Mouse (Mus musculus) fat pad, adult 2 months (tissue): ENCODE data around the gene Wdtc1.

ENCODE experiments used
- DNase-seq: peaks from one replicate; pipeline ENCODE4 v3.0.0-alpha.2; 2011; ENCODE audit warnings: low read depth, low spot score; ENCODE audit errors: extremely low read depth

The Wdtc1 gene

DNA sequence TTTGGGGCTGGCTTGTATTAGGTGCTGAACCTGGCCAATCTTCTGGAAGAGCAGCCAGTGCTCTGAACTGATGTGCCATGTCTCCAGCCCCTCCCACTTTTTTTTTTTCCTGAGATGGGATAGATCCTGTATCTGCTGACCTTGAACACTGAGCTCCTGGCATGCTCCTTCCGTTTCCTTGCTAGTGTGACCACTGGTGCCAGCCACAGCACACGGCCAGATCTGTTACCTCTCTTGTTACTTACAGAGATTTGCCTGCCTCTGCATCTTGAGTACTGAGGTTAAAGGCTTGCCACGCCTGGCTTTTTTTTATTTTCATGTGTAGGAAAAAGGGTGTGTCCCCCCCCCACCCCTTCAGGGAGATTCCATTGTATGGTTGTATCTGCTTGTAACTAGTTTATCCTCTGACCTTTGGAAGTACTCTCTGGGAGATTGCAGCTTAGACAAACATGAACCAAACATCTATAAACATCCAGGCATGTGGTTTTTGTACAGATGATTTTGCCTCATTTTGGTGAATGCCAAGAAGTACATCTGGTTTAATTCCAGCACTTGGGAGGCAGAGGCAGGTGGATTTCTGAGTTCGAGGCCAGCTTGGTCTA lies 66.7 kb downstream of the Wdtc1 start:
- DNase-seq, result no peak

DNA sequence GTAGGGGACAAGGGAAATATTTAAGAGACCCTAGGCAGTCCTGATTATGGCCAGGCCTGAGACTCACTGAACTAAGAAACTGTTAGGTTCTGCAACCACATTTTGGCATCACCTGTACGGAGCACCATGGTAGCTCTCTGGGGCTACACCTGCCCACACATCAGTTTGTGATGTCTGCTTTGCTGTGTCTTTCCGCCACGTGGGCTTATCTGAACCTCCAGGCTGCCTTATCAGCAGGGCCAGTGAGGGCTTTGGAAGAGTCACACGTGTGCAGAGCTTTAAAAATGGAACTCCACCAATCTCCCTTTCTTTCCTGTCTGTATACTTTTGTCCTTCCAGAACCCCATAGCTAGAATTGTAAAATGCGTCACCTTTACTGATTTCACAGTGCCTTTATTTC lies 67.3 kb downstream of the Wdtc1 start:
- DNase-seq, result no peak

DNA sequence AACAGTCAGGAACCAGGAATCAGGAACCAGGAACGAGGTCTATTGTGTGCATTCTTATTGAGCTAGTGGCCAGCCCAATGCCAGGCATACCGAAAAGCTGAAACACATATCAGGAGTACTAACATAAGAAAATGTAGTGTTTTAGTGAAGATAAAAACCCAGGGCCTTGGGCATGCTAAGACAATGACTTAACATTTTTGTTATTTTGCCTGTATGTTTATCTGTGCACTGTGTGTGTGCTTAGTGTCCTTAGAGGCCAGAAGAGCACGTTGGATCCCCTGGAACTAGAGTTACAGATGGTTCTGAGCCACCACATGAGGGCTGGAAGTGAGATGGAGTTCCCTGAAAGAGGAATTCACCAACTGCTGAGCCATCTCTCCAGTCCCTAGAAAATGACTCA lies 68.0 kb downstream of the Wdtc1 start:
- DNase-seq, result no peak

DNA sequence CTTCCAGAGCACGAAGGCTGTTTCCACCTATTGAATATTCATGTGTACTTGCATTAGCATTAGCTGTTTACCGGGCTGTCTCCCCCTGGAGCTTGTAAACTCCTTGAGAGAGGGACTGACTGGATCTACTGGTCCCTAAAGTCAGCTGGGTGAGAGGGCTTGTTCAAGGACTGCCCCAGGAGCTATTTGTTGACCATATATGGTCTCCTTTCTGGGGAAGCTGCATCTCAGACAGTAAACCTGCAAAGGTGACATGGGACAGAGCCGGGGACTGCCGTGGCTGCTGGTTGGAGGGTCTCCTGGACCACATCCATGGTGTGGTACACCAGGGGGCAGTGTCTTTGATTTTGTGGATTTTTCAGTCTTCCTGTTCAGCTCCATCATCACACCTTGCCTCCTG lies 70.6 kb downstream of the Wdtc1 start:
- DNase-seq, result no peak

DNA sequence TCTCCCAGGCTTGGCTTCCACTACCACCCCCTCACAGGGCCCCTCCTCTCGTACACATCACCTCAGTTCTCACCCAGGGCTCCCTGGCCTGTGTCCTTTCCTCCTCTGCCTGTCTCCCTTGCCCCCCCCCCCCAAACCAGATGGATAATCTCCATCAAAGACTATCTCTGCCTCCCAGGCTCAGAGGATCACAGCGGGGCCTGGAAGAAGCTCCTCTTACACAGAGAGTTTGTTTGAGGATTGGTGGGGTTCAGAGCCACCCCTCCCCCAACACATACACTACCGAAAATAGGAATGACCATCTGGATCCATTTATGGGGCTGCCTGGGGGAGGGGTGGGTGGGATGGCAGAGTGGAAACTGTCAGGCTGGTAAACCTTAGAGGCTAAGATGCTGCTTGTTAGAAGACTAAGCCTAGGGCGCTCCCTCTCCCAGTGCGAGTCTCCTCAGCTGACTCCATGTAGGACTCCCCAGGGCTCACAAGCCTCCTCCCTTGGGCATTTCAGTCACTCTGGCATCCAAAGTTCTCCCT lies 71.3 kb downstream of the Wdtc1 start:
- no peak for DNase-seq

DNA sequence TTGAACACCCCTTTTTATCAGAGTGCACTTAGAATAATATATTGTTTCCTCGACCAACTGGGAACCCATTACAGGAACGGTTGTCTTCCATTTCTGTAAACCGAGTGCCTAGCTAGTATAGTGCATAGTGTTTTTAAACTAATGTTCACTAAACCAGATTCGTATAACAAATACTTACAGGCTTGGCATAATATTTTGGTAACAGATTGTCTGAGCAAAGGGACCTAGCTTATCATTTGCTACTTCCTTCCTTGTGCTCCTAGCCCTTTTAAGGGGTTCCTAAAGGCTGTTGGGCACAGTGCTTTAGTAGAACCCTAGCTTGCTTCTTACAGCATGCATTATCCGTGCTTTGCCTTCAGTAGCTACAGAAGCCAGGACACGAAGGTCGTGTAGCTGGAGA lies 71.8 kb downstream of the Wdtc1 start:
- no peak for DNase-seq

DNA sequence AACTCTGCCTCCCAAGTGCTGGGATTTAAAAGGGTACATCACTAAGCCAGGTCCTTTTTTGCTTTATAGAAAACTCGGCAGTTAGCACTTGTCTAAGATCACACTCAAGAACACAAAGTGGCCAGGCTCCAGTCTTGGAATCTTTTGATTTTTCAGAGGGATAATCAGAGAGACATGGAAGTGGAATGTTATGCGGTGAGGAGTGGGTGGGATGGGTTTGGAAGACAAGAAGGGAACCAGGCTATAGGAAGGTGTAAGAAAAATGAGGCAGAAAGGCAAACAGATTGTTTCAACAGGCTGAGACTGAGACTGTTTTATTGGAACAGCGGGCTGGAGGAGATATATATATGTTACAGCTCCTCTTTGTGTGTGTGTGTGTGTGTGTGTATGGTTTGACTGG lies 74.8 kb downstream of the Wdtc1 start:
- no peak for DNase-seq

DNA sequence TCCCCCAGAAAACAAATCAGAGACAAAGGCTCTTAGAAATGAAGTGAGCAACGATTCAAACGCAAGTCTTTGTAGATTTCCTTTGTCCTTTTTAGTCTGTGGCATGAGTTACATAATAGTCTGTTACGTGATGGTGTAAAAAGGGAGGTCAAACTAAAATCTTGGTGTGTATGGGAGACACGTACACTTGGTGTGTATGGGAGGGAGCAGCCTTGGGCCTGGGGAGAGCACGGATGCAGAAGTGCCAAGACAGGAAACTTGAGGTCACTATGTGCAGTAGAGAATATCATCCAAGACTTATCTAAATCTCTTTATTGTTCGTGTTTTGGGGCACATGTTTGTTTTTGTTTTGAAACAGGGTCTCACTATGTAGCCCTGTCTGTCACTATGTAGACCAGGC lies 75.2 kb downstream of the Wdtc1 start:
- DNase-seq, result no peak

DNA sequence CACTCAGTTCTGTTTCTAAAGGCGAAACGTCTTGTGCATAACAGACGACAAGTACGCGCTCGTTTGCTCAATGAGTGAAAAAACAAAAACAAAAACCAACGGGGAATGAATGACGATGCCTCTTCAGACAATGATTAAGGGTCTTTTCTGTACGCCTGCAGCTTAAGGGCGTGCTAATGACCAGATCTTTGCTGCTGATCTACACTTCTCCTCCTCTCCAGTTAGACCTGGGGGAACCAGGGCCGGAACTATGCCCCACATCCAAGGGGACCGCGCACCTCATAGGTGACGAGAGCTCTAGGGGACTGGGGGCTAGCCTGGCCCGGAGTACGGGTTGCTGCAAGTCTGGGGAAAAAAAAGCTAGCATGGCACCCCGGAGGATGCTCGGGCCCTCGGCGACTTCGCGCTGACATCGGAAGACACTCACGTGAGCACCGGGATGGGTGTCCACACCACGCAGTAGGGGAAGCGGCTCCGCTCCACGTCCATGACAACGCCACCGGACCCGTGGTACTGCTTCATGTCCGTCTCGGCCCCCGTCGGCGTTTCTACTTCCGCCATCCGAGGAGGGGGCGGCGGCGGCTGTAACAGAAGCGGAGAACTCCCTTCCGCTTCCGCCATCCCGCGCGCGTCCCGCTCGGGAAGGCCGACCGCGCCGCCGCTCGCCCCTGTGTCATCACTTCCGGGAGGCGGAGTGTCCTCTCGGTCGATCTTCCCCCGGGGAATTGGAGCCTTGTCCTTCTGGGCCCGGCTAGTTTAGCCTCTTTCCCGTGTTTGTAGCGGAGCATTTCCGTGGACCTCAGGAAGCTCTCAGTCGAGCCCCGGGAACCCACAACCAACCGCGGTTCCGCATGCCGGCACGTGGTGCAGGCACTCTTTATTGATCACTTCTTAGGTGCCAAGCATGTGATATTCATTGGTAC lies 75.9 kb downstream of the Wdtc1 start, which contains the start of gene Tmem222:
Gene Tmem222 (minus strand): TSS at position 689 of the 923 bp plus-strand sequence.
- no peak for DNase-seq

DNA sequence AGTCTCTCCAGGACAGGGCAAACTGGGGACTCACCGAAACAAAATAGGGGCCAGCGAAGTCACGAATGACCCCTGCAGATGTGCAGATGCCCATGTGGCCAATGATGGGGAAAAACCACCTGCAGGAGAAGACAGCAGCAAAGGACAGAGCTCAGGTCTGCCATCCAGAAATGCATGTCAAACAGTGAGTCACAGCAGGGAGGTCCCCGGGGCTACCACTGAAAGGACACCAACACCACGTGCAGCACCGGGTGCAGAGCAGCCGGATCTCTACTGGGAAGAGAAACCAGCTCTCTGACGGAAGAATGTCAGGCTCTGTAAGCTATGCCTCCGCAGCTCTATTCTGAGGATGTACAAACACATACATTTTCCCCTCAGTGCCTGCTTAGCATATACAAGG lies 82.4 kb downstream of the Wdtc1 start:
- DNase-seq, result no peak

DNA sequence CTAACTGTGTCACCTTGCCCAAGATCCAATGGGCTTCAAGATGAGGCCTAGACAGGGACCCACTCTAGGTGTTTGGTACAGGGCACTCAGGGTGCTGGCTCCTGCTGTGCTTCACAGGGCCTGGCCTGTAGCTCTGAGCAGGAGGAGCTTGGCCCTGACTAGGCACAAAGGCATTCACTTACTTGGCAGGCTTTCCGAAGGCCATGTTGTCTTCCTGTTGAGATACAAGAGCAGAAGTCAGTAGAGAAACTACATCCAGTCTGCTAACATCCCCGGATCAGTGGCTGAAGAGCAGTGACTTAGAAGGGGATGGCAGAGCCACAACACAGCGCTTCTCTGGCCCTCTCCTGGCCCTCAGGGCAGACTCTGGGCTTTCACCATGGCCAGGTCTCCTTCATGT lies 83.7 kb downstream of the Wdtc1 start:
- DNase-seq, result no peak

DNA sequence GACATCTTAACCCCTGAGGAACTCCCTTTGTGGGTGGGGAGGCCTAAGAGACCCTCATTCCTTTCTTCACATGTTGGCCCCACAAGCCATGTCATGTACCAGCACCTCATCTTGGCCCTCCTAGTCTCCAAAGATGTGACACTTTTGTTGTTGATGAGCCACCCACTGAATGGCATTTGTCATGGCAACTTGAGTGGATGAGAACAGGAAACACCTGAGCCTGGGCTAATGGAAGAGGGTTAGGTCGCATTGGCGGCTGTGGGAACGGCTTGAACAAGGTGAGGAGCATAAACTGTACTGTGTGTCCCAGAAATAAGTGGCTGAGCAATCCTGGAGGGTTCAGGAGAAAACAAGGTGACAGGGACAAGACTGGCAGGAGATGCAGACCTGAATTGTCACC lies 84.3 kb downstream of the Wdtc1 start:
- no peak for DNase-seq

DNA sequence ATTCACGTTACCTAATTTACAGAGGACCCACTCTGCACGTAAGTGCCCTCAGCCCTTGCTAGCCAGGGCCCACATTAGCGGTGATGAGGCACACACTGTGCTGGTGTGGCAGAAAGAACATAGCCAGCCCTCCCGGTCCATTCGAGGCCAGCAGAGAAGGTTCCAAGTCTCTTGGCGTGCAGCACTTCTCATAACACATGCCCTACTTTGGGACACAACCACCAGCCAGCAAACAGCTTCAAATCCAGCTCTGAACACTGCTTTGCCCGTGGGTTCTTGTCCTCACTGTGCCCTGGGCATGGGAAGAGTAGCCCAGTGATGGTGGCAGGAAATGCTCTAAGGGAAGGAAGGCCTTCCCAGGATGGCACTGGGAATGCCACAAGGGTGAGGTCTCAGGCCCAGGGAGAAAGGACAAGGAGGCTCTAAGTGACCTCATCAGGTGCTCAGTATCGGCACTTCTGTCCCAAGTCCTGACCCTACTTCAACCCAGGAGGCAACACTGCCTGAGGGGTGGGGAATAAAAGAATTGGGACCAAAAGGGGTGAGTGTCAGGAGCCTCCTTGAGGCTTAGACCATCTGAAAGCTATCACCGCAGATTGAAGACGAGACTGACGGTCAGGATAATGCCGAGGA lies 86.9 kb downstream of the Wdtc1 start:
- no peak for DNase-seq

DNA sequence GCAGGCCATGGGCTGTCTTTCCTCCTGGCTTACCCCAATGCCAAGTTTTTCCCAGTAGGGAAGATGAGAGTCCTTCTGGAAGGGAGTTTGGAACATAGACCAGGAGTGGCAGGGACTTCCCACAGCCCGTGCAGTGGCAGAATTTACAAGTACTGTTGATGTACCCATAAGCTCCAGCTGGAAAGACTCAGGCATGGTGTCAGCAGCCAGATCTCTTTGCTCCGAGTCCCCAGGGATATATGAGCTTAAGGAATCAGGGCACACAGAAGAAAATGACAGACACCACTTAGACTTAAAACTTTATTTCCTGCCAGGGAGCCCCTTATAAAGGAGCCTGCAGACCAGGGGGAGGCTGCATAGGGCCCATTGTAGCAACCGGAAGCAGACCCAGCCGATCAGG lies 87.5 kb downstream of the Wdtc1 start:
- DNase-seq, result no peak

DNA sequence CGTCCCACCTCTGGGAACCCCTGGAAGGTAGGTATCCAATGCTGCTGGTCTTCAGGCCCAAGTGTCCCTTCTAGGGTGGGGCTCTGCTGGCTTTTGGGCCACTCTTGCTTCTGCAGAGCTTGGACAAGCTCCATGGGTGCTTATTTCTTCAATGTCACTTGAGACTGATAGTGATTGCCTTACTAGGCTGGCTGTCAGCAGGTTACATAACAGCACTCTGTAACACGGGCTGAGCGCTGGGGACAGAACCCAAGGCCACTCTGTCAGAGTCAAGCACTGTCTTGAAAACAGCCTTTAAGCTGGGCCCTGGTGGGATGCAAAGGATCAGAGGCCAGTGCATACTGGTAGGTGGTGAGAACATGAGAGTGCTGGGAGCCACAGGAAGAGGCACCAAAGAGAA lies 88.0 kb downstream of the Wdtc1 start:
- DNase-seq, result no peak

DNA sequence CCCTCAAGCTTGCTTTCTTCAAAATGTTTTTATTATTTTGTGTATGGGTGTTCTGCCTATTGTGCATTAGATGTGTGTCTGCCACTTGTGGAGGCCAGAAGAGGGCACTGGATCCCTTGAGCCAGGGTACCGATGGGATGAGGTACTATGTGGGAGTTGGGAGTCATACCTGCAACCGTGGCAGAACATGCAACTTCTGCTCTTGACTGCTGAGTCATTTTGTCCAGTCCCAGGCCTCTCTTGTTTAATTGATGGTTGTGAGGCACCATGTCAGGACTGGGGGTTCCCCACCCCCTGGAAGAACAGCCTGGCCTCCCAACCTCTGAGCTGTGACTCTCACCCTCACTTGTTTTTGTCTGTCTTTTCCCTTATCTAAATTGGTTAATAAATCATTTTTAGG lies 88.7 kb downstream of the Wdtc1 start:
- no peak for DNase-seq

DNA sequence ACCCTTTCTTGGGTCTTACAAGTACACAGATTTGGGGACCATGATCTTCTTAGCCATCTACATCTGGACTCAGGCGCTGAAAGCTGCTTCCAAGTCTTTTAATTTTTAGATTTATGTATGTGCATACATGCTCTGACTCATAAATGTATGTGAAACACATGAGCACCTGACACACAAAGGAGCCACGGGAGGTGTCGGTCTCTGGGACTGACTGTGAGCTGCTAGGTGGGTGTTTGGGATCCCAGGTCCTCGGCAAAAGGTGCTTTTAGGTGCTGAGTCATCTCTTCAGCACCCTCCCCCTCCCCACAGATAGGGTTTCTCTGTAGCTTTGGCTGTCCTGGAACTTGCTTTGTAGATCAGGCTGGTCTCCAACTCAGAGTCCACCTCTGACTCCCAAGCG lies 89.5 kb downstream of the Wdtc1 start:
- DNase-seq, result no peak

DNA sequence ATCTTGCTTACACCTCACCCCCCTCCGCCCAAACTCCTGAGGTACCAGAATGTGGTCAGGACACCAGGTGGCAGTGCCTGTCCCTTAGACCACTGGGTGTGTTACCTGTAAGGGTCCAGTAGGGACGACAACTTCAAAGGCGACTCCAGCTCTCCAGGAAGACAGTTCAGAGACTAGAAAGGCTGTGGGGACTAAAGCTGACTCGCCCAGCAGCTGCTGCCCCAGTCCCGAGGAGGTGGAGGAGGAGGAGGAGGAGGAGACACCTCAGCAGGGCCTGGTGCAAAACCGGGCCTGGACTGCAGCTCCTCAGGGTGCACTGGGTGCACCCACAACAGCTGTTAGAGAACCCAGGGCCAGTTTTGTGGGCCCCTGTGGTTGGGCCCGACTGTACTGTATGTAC lies 90.4 kb downstream of the Wdtc1 start, which contains the start of gene Sytl1:
Gene Sytl1 (minus strand): TSS at position 232 of the 400 bp plus-strand sequence.
- DNase-seq, result no peak

DNA sequence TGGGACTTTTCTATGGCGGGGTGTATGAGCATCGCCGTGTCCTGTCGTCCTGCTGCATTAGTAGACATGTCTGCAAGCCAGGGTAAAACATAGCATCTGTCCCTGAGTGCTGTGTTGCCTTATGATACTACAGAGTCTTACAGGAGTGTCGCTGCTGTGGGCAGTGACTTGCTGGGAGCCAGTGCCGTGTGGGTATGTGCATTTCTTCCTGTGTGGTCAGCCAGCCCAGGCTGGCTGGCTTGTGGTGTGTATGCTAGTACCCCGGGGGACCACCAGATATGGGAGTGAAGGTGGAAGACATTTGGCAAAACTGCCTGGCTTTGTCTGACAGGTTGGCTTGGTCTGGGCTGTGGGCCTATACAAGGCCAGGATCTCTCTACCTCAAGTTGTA lies 90.9 kb downstream of the Wdtc1 start:
- DNase-seq, result no peak

DNA sequence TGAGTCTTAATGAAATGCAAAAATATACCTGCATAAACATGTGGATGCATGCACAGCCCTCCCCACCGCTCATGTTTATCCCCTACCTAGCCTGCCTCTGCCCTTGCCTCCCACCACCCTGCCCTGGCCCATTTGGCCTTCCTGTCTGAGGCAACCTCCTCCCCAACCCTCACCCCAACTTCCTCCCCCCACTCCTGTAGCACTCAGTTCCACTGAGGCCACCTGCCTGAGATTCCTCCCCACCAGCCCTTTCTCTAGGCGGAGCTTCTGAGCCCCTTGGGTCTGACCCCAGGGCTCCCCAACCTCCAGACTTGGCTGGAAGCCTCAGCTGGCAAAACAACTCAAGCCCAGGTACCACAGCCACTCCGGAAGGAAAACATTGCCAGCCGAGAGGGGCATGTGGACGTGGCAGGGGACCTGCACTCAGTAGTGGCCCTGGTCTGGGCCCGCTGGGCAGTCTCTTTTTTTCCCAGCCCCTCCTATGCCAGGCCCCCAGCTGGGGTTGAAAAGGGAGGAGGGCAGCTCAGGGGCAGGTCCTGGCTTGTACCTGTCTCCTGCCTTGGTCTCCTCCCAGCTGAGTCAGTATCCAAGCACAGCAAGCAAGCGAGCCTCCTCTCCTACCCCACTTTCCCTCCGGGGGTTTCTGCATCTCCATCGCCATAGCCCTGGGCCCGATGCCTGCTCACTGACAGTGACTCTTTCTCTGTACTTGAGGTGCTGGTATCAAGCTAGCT lies 91.5 kb downstream of the Wdtc1 start:
- no peak for DNase-seq

DNA sequence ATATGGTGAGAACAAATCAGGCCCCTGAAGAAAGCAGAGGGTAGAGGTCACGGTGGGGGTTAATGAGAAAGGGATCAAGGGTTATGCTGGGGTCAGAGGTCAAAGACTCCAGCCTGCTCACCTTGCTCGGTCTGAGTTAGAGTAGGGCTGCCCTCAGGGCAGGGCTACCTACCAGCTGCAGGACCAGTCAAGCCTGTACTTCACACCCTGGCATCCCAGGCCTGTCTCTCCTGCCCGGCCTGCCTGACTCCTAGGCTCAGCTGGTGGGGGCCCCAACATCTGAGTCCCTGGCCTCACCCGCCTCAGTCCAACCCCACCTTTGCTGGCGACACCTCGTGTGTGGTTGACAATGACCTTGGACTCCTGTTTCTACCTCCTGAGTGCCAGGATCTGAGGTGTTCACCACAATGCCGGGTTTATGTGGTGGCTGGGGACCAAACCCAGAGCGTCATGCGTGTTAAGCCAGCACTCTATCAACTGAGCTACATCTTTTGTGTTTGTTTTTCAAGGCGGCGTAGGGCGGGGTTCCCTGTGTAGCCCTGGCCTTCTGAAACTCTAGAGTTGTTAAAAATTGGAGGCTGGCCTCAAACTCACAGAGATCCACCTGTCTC lies 95.4 kb downstream of the Wdtc1 start:
- DNase-seq, result no peak
